Mouse (Mus musculus) layer of hippocampus, adult 9-11 months (tissue): ENCODE results near the gene Sipa1l2.

ENCODE experiments used
- DNase-seq: peaks from one replicate; pipeline ENCODE4 v3.0.0; 2022

Sipa1l2 gene

DNA sequence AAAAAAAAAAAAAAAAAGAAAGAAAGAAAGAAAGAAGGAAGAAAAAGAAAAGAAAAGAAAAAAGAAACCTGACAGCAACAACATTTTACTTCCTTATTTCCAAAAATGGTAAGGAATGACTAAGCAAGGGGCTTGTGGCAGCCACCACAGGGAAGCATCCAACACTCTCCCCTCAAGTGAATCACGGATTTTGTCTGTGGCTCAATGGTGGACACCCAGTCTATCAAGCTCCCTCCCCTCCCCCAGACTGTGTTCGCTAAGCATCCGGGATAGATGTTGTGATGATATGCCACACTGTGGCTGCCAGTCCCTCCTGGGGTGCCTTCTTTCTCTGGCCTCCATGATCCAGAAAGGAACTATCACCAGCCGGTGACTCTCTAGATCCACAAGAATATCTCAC is 6.5 kb upstream of the Sipa1l2 start:
- DNase-seq, result no peak

DNA sequence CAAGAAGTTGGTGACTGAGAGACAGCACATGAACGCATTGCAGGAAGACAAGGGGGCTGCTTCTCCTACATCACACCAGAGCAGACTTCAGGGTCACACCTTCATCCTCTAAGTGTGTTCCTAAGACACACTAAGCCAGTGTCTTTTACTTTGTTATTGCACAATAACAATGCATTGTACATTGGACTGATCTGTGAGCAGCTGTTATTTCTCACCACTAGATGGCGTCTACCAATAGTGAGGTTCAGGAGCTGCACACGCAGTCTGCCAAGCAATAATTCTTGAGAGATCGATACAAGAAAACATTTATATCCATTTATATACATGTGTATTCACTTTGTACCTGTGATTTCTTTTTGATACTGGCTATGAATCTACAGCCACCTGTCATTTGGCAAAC is 4.7 kb upstream of the Sipa1l2 start:
- DNase-seq, result peak; percentile 60

DNA sequence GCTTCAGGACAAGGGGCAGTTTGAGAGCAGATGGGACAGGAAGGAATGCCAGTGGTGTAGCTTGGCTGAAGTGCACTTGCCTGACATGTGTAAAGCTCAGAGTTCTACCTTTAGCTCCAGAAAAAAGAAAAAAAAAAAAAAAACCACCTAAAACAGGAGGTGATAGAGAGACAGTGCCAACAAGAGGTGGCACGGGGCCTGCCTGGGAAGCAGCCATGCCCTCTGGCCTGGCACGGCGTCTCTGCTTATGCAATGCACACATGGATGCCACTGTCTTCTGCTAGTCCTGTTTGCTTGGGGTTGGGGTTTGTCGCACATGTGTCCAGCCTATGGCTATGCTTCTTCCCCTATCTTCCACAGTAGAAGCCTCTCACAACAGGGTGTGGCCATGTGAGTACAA is 2.6 kb upstream of the Sipa1l2 start:
- no peak for DNase-seq

DNA sequence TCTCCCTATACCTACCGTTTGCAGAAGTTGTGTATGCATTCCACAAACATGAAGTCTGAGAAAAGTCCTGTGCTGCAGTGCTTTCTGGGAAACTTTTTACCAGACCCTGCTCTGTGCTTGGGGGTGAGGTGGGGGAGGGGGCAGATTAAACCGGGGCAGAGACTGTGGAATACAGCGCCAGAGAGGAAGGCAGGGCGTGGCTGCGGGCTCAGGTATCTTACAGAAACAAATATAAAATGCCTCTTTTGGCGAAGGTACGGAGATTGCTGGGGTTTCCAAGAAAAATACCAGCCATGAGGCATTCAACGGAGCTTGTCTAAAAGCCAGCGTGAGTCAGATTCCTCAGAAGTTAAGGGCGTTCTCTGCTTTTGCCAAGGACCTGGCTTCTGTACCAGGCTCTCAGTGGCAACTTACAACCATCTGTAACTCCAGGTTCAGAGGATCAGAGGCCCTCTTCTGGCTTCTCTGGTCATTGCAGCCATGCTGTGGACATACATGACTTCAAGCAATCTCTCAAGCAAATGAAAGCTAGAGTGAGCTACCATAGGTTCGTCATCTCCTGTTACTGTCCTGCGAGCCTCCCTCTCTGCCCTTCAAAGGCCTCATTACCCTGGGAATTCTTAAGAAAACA is 1.3 kb upstream of the Sipa1l2 start:
- DNase-seq, result no peak

DNA sequence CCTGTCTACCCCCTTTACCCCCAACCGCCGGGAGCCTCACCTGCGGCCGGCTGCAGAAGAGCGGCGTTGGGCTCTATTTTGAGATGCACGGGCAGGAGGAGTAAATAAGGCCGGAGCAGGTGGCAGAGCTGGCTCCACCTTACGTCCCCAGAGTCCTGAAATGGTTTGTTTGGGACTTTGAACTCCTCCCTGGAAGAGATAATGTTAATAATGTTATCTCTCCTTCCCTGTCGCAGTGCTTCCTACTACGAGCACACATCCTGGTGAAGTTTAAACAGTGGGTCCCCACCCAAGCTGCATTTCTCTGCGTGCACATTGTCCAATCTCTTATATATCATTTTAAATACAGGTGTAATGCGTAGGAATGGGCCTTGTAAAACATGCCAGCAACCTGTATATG is 781 bp upstream of the Sipa1l2 start:
- no peak for DNase-seq

DNA sequence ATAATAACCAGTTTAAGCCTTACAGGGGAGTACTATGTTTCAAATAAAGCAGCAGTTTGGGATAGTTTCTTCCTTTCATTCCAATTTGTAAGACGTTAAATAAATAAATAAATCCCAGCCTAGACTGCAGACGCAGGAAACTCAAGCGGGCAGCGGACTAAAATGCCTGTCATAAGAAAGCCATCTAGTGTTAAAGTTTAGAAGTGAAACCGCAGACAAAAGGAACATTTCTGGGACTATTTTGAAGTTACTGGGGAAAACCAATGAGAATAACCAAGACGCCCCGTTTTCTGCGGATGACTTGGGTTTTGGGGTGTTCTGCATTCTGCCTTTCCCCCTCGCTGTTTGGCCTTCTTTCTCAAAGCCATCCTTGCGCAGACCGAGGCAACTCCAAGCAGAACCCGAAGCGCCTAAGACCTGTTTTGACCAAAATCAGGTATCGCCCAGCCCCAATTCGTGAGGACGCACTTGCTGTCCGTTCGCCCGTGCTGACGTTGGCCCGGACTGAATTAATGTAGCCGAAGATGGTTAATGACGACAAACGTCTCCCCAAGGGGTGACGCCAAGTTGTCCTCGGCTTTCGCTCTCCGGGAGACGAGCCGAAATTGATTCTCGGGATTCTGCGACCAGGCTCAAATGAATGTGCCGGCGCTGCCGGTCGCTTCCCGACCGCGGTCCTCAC is 616 bp downstream of the Sipa1l2 start:
- peak; percentile 71 for DNase-seq

DNA sequence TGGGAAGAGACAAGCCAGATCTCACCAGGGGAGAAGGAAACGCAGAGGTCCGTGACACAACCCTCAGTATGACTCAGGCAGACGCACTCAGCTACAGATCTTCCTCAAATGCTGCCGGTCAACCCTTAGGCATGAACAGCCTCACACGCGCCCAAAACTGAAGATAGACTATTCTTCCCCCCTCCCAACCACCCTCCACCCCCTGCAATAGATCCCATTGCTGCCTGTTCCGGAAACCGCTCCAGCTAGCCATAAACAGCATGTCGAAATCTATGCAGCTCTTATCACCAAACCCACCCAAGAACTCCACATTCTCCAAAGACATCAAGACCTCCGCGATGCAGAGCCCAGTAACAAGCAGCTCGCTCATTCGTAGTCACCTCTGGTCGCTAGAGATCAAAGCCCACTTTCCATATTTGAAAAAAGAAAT is 1.2 kb downstream of the Sipa1l2 start:
- peak; percentile 52 for DNase-seq

DNA sequence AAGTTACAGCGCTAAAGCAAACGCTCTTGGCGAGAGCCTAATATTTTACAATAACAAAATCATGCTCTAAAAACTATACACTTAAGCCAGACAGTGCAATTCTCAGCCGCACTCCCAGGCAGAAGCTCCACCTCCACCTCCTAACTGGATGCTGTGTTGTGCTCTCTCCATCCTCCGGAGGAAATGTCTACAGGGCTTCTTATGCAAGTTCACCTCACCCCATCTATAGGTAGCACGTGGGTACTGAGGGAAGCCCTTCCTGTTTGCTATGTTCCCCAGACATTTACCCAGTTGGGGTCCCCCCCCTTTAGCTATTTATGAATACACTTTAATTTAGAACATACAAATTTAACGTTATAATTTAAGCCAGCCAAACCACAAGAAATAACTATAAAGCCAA is 2.0 kb downstream of the Sipa1l2 start:
- no peak for DNase-seq

DNA sequence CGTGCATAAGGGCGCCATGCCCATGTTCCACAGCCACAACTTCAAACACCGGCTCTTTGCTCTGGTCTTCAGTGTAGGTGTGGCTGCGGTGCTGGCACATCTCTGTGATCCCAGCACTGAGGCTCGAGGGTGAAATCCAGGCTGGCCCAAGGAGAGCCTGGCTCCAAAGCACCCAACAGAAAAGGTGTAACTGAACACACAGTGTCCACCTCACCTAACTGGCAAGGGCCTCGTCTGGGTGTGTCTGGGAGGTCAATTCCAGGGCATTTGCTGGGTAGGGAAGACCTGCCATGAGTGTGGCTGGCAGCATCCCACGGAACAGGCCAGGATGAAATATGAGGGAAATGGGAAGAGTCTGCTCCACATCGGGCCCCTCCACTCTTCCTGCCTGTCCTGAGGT is 6.7 kb downstream of the Sipa1l2 start:
- no peak for DNase-seq

DNA sequence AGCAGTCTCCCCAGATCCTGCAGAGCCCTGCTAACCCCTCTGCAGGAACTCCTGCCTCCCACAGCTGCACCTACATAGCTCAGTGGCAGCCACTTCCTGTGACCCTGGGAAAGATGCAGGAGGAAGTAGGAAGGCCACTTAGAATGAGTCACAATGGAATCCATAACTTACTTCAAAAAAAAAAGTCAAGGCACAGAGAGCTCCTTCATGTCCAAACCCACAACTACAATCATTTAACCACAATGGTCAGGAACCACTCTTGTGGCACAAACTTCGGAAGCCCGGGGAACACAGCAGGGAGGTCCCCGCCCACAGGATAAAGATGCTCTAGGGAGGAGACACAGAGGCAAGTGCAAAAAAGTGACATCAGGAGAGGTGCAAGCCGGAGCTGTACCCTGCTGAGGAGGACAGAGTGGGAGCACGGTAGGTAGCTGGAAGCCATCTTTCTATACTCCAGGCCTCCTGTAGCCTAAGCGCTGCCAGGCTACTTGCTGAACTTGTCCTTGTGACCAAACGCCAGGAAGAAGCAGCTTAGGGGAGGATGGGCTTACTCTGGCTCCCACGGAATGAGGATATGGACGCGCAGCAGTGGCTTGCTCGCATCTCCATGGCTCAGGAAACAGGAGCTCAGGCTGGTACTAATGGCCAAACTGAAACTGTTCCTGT is 8.7 kb downstream of the Sipa1l2 start:
- DNase-seq, result no peak

DNA sequence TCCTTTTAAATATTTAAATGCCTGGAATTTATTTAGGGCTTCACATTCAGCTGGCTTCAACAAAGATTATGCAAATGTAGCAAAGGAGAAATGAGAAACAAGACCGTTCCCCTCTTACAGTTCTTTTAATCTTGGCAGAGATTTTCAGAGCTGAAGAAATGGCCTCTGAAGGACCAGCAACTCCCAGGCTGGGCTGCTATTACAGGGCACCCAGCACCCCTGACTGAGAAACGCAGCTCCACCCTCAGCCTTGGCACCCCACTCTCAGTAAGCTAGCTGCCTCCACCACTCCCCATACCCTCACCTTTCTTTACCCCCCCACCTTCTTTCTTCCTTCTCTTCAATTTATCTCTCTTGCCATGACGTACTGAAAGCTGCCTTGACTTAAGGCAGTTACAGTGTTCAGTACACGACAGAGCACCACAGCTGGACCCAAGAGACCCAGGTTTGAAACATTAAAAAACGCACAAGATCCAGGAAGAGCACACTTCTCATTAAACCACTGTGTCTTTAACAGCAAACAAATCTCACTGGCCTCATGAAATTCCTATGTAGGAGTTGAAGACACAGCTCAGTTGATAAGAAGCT is 10.4 kb downstream of the Sipa1l2 start:
- no peak for DNase-seq

DNA sequence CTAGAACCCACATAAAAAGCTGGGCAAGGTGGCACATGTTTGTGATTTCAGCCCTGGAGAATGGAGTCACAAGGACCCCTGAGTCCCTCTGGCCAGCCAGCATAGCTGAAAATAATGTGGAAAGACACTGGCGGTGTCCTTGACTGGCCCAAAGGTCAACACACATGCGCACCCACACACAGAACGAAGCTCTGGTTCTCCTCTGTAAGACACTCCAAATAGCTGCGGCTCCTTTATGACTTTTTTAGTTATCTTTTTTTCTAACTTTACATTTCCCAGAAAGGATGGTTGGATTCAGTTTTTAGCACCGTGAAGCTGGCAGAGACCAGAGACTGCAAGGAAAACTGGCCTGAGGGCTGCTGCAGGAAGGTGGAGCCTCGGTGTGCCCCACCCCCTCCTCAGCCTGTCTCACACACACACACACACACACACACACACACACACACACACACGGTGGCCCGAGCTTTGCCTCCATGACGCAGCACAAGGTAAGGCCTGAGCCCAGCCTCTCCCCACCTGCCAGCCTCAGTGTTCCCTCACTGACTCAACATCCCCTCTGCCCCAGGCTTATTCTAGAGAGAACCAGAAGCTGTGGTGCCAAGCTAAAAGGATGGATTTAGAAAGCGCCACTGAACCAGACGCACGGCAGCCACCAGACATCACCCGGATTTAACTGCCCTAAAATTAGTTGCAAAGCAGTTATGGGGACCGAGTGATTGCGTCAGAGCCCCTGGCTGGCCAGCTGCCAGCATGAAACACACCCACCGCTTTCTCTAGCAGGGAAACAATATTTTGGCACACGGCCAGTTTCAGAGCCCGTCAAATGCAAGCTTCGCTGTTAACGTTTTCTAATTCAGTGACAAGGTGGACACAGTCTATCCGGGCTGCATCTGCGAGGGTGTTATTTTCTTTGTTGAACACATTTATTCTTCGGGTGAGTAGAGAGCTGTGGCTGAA is 11.2 kb downstream of the Sipa1l2 start:
- DNase-seq, result peak; percentile 90

DNA sequence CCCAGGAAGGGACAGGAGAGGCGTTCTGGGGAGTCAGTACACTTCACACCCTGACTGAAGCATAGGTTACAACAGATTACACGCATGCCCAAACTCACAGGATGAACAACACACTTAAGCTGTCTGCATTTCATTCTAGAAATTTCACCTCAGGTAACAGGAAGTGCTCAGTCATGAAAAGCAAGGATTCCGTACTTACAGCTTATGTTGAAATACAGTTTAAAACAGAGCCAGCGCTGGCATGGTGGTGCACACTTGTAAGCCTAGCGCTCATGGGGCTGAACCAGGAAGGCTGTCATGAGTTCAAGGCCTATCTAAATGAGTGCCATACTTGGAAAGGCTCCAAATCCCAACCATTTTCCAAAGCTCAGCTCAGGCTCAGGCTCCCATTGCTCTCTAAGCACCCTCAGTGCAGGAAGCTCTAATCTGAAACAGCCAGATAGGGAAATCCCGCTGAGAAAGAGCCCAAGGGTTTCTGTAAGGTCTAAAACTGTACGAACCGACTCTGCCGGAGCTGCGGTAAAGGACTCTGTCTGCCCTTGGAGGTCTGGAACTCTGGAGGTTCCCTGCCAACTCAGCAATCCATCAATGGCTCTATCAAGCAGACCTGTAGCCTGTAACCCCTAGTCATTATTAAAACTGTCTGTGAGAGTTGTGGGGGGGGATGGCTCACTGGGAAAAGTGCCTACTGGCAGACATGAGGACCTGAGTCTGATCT is 12.1 kb downstream of the Sipa1l2 start:
- DNase-seq, result no peak

DNA sequence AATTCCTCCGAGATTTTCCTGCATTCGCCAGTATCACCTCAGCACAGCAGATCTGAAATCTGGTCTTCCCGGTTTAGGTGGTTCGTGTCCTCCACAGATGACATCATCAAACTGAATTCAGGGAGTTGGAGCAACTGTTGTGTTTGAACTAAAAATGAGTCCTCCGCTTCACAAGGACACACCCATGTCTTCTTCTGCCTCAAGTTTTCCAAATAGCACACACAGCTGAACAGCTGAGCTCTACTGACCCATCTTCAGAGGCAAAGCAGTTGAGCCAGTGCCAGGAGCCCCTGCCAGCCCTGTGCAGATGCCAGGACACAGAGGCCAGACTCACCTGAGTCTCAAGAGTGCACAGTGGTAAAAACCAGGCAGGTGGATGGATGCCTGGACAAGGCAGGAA is 12.9 kb downstream of the Sipa1l2 start:
- DNase-seq, result no peak

DNA sequence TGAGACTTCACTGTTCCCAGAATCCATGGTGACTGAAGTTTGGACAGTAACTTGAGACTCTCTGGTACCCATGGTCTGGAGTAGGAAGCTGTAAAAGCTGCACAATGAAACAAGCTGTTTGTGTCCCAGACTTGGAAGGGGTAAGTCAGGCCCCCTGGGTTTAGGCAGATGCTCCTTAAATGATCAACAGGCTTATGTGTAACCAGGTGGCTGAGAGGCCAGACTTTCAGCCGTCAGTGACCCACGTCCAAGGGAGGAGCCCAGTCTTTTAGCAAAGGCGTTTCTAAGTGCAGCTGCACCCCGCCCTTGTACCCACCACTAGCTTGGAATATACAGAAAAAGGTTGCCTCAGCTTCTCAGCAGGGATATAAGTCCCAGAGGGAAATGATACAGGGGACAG is 19.0 kb downstream of the Sipa1l2 start:
- no peak for DNase-seq

DNA sequence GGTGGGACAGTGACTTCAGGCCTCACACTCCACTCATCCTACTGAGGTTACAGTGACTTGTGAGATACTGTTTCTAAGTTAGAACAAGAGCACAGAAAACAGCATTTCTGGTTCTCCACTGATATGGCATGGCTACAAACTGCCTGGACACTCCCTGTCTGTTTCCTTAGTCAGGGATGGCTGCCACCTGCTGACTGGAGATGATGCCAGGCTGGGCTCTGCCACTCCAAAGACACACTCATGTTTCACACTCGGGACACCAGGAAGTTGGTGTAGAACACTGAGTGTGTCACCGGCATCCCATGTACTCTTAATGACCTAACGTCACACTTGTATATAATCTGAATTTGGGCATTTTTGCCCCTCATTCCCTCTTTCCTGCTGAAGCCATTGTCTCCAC is 22.3 kb downstream of the Sipa1l2 start:
- no peak for DNase-seq

DNA sequence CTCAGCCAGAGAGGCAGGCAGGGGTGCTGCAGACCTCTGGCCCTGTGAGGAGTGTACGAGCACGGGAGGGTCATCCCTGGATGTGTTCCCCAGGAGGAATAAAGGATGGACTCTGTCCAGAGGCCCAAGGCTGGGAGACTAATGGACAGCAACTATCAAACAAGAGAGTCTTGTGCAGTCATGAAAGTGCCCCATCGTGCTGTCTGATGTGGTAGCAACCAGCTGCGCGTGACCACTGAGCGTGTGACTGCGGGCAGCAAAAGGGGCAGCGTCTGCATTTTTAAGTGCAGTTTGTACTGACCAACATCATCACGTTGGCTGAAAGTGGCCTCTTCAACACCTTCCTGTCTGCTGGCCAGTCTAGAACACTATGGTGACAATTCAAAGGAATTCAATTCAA is 23.7 kb downstream of the Sipa1l2 start:
- DNase-seq, result peak; percentile 87

DNA sequence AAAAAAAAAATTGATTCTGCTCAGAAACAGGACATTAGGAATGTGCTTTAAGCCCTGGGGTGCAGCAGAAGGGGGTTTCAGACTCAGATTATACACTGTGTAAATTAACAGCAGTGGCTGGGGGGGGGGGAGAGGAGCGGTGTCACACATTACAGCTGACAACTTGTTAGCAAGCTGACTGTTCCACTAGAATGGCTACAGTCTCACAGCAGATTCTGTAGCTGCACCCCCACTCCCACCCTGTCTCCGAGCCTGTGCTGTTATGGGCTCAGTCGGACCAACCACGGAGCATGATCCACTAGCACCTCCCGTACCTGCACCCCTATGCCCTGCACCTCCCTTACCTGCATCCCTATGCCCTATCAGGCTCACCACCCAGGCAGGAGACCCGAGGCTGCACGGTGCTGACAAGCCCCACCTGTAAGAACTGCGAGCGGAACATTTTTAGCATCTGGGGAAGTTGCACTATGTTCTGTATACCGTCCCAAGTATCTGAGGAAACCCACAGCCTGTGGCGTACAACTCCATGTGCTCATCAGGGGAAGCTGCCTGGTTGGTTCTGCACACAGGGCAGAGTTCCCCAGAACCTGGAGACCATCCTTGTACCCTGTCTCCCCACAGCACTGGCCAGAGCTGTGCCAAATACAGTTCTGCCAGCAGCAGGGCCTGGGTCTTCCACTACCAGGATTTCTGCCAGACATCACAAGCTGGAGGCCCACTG is 26.6 kb downstream of the Sipa1l2 start:
- peak; percentile 59 for DNase-seq

DNA sequence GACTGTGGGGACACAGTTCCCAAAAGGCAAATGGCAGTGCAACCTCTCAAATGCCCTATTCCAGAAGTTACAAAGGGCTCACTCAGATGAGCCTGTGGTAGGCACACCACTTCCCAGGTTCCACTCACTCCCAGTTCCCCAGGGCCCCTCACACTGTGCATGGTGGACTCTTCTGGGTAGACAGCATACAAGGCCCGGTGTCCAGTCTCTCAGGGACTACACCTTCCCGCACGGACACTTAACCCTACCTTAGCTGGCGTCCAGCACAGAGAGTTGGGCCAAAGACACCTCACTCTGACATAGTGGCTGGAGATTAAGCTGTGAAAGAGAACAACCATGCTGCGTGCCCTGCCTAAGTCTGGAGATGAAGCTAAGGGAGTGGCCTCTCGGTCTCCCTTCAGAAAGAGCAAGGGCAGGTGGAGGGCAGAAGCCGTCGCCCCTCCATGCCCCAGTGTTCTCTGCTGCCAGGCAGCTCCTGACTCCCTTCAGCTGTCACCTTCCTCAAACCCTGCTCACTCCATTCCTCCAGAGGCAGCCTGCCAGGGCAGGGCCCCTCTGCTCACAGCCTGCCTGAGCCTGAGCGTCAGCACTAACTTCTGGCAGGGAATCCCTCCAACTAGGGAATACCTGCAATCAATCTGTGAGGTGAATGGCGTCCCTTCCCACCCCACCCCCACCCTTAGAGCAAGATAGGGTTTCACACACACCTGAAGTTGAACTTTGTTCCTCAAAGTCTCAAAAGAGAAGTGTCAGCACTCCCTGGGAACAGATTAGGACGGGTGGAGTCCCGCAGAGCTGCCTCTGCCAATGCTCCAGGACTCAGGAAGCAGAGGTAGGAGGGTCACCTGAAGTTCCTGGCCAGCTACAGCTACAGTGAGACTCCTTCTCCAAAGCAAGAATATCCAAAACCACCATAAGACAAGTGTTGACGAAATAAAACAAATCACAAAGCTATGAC is 30.3 kb downstream of the Sipa1l2 start:
- no peak for DNase-seq

DNA sequence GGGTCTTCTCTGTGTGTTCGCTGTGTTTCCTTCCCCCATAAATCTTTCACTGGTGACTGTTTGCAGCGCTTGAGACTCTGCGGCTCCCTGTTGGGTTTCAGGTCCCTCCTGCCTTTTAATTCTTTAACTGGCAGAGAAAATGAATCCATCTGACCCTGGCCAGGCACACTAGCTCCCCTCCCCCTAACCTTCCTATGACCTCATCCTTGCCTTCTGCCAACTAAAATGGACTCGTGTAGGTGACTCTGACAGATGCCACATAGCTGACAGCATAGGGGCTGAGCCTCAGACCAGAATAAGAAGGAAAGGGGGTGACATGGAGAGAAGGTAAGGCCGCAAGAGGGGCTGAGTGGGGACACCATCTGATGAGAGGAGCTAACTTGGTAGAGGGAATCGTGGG is 31.3 kb downstream of the Sipa1l2 start:
- DNase-seq, result no peak
